Mouse (Mus musculus) kidney, adult 9 months (tissue): ENCODE measurements around the gene Sap25.
"Not testable (repeated sequence)": the region's sequence is repeated elsewhere in the genome, so short reads cannot be mapped to it uniquely, and the experiment has no call there.

Experiments
- DNase-seq: peaks from one replicate; pipeline ENCODE4 v3.0.0; 2022

Gene Sap25

DNA sequence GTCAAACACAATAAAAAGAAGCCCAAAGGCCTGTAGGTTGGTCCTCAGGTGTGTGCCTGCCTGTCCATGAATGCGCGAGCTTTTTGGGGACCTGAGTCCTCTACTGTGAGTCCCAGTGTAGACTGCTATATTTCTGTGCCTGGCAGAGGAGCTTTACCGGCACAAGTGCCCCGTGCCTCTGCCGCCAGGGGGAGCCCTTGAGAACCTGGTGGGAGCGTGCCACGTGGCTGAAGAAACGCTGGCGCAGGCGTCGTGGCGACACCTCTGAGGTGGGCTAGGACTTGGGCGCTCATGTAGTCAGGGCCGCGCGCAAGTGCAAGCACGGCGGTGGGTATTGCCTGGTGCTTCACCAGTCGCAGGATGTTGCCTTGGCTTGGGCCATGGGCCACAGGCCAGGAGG, at the start of gene Sap25:
Gene Sap25 (plus strand): TSS at position 281 of the 400 bp plus-strand sequence.
- DNase-seq: peak; percentile 47

- no peak for DNase-seq
Observed at GRCm38 (mm10) chr5:137595921-137596320, 45.2 kb upstream of the Sap25 start.

- no peak for DNase-seq
Observed at GRCm38 (mm10) chr5:137596601-137597261, 44.4 kb upstream of the Sap25 start.

DNA sequence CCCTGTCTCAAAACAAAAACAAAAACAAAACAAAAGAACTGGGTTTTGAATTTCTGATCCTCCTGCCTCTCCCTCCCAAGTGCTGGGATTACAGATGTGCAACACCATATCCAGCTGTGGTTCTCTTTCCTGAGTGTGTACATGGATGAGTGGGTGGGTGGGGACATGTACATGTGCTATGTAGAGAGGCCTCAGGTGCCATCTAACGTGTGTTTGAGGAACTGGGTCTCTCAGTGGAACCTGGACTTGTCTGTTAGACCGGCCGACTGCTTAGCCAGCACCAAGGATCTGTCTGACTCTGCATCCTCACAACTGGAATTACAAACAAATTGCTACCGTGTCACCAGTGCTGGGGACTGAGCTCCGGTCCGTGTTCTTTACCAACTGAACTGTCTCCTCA, 43.5 kb upstream of the Sap25 start:
- DNase-seq: no peak

- no peak for DNase-seq
Observed at GRCm38 (mm10) chr5:137598100-137598826, 42.9 kb upstream of the Sap25 start.

- no peak for DNase-seq
Observed at GRCm38 (mm10) chr5:137599600-137599999, 41.5 kb upstream of the Sap25 start.

GRCm38 (mm10) chr5:137600281-137600618, 40.9 kb upstream of the Sap25 start:
- no peak for DNase-seq

DNA sequence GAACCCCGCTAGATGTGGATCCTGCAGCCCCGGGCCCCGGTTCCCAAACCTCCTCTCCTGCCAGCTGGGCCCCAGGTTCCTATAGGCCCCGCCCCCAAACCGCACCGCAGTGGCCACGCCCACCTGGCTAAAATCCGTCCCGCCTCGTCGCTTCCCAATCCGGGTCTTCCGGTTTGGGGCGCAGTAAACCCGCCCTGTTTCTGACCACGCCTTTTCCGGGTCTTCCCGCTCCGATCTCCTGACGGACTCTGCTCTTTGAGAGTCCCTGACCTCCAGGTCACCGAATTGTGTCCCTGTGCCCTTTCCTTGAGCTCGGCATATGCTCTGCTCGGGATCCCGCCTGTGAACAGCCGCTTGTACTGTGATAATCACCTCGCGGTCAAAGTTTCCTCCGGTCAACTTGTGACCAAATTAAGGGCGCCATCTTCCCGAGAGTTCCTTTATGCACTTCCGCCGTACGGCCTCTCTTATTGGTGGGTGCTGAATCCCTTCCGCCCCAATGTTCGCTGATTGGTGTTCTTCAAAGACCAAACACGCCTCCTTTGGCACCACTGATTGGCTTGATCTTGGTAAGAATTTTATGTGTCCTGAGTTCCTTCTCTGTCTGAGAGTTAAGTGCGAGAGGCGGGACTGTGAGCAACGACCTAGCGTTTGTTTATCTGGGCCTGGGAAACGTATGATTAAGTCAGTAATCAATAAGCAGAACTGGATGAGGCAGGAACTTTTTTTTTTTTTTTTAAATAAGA, 40.3 kb upstream of the Sap25 start, which contains the start of gene Mospd3:
Gene Mospd3 (minus strand): TSS at position 440 of the 746 bp plus-strand sequence.
- DNase-seq: peak; percentile 99

DNA sequence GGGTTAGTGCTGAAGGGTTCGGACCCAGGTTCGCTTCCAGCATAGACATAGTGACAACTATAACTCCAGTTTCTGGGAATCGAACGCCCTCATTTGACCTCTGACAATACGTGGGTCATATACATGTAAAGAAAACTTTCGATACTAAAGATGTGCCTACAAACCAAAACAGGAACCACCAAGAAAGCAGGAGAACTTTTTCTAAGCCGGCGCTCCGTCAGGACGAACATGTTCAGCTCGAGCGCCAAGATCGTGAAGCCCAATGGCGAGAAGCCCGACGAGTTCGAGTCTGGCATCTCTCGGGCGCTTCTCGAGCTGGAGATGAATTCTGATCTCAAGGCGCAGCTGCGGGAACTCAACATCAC, 39.8 kb upstream of the Sap25 start:
- peak; percentile 33 for DNase-seq

GRCm38 (mm10) chr5:137607860-137608653, 33.1 kb upstream of the Sap25 start:
- no peak for DNase-seq

GRCm38 (mm10) chr5:137608654-137609190, 32.4 kb upstream of the Sap25 start:
- no peak for DNase-seq

- DNase-seq: no peak
Observed at GRCm38 (mm10) chr5:137609292-137609691, 31.8 kb upstream of the Sap25 start.

DNA sequence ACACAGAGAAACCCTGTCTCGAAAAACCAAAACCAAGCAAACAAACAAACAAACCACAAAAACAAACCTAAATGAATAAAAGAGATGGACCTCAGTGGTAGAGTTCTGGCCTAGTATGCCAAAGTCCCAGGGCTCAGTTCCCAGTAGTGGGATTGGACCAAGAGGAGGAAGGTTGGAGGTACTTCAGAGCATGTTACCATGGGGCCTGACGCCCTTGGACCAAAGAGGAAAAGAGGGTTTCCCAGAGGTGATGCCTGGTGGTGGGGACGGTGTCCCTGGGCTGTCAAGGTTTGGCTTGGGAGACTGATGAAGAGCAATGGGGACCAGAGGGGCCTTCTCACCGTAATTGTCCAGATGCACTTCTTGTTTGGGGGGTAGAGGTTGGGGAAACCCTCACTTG, 31.1 kb upstream of the Sap25 start:
- no peak for DNase-seq

- DNase-seq: peak; percentile 72
Observed at GRCm38 (mm10) chr5:137610548-137611244, 30.4 kb upstream of the Sap25 start.

GRCm38 (mm10) chr5:137611245-137611602, 29.9 kb upstream of the Sap25 start:
- DNase-seq: peak; percentile 36

DNA sequence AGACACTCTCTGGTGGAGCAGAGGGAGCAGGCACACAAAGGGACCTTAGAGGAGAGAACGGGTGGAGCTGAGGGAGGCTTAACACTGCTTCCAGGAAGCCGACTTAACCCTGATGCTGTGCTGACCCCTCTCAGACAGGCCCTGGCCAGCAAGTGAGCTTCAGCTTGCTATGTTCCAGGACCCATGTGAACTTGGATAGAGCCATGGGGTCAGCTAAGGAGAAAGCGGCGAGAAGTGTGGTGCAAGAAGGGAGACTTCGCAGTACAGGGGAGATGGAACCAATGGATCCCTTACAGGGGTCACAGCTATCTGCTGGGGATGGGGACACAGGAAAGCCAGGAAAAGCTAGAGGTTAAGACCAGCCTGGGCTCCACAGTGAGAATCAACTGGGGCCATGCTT, 28.1 kb upstream of the Sap25 start:
- DNase-seq: no peak

DNA sequence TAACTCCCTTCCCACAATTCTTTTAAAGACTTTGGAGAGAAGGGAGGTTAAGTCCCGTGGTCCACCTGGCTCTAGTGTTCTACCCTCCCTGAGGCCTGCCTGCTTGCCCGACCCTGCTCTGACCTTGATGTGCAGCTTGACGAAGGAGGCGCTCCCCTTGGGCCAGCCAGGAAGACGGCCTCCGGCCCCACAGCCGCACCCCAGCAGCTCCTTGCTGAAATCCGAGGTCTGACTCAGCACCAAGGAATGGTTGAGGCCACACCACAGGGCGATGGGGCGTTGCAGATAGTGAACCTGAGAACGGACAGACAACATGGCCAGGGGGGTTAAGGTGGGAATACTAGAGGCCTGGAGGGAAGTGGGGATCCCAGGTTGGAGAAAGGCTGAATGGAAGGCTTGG, 27.6 kb upstream of the Sap25 start, which contains the start of gene Pcolce:
Gene Pcolce (minus strand): TSS at position 235 of the 400 bp plus-strand sequence.
- DNase-seq: no peak

- not testable (repeated sequence) for DNase-seq
Observed at GRCm38 (mm10) chr5:137614921-137615320, 26.2 kb upstream of the Sap25 start.

GRCm38 (mm10) chr5:137615347-137615746, 25.8 kb upstream of the Sap25 start:
- DNase-seq: no peak

DNA sequence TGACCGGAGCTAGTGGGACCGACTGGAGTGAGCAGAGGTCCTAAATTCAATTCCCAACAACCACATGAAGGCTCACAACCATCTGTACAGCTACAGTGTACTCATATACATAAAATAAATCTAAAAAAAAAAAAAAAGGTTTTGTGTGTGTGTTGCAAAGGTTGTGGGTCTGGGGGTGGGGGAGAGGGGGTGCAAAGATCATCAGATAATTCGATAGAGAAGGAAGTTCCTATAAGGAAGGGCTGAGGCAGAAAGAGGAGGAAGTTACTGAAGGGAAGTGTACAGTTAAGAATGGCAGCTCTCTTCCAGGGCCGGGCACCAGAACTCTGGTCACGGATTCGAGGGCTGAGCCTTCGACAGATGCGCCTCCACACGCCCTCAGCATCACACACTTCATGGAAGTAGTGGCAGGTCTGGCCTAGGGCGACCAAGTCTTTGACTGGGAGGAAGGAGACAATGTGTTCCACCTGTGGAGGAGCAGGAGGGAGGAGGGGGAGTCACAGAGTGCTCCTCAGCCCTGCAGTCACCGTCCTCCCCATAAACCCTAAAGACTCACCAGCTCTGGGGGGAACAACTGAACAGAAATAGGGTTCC, 17.1 kb upstream of the Sap25 start:
- no peak for DNase-seq

- DNase-seq: peak; percentile 53
Observed at GRCm38 (mm10) chr5:137627991-137628390, 13.1 kb upstream of the Sap25 start.
